Mouse (Mus musculus): Measurements from ENCODE around the gene Gm49325. TPM values are rescaled to one million over a fixed set of nuclear protein-coding genes. Genes with fewer than 3 reads are reported as not detected.
"Not testable (repeated sequence)": the region's sequence is repeated elsewhere in the genome, so short reads cannot be mapped to it uniquely, and the experiment has no call there.

Gm49325 gene
- polyA plus RNA-seq, 1 experiment from 2014 or later: not detected

DNA sequence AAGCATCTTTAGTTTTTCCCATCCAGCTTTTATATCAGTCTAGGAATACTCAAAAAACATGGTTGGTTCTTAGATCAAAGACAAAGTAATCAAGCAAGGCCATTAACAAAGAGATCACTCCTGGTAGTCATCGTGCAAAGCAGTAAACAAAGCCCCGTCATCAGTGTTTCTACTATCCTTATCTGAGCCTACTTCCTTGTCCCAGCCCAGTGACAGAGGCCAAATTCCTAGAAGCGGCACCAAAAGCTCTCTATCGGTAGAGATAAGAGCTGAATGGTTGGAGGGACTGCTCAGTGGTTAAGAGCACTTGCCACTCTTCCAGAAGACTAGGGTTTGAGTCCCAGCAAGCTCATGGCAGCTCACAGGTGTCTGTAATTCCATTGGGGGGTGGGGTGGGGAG is 65.5 kb downstream of the Gm49325 start:
- Histone ChIP-seq H3K4me1 (ENCODE audit: control insufficient read depth, insufficient read depth, low read length) (no peaks in the 10 kb centered on the region), H3K27ac (ENCODE audit: low read depth, low read length) (no peak overlapping the region), H3K36me3 (ENCODE audit: control insufficient read depth, insufficient read depth, low read length) (no peaks in the 10 kb centered on the region), H3K9me3 (ENCODE audit: control insufficient read depth, low read length) (no peaks in the 10 kb centered on the region), H3K4me3 (ENCODE audit: low read depth, low read length) (no peak overlapping the region), H3K27me3 (ENCODE audit: control insufficient read depth, insufficient read depth, low read length) (peaks cover 2% of the 10 kb centered on the region; the same call in 1 of the 2 replicates), H3K9ac (ENCODE audit: low read length) (no peak overlapping the region), H3K4me2 (no peak overlapping the region)
- WGBS: 82% methylated on average over 4 of the region's 4 CpGs
- no peak for ATAC-seq (ENCODE audit: low FRiP score)
- DNase-seq (ENCODE audit: low spot score, missing footprints): peak; percentile 51

DNA sequence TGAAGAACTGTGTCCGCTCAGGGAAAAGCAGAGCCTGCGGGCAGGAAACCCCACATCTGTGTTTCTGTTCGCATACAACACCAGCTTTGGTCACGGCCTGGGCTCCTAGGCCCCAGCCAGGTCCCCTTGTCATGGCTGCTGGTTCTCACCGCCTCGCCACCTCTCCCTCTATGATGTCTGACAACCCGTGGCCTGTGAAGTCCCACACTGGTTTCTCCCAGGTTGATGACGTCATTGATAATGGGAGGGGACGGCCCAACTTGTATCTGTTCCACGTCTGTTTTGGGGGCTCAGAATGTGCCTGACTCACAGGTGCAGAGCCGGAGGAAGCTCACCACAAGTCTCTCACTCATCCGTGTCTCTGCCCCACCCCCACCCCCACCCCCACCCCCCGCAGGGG is 67.8 kb downstream of the Gm49325 start:
- H3K9me3 ChIP-seq (ENCODE audit: control insufficient read depth, low read length): no peaks in the 10 kb centered on the region
- H3K27me3 ChIP-seq (ENCODE audit: control insufficient read depth, insufficient read depth, low read length): peaks cover 21% of the 10 kb centered on the region
- H3K4me2 ChIP-seq: no peak overlapping the region
- H3K4me3 ChIP-seq (ENCODE audit: low read depth, low read length): no peak overlapping the region
- ATAC-seq (ENCODE audit: low FRiP score) (no peak), DNase-seq (ENCODE audit: low spot score, missing footprints) (no peak)
- no peak overlapping the region for H3K27ac ChIP-seq (ENCODE audit: low read depth, low read length)
- H3K36me3 ChIP-seq (ENCODE audit: control insufficient read depth, insufficient read depth, low read length): no peaks in the 10 kb centered on the region
- peaks cover 6% of the 10 kb centered on the region; the same call in 1 of the 2 replicates for H3K4me1 ChIP-seq (ENCODE audit: control insufficient read depth, insufficient read depth, low read length)
- 54% methylated on average over 13 of the region's 13 CpGs for WGBS
- no peak overlapping the region for H3K9ac ChIP-seq (ENCODE audit: low read length)

DNA sequence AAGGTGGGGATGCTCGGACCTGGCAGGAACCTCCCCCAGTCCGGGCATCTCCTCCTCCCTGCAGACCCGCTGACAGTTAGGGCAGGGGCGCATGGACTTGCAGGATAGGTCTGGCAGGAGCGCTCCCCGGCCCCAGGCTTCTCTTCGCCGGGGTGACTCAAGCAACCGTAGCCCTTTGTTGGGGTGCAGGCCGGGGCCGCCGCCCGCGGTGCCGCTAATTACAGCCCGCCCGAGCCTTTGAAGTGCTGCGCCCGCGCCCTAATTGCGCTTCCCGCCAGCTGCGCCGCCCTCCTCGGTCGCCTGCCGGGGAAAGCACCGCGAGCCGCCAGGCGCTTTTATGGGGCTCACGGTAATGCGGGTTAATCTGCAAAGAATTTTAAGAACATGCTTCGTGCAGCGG is 71.6 kb downstream of the Gm49325 start:
- Histone ChIP-seq H3K4me2 (peak overlapping the region; percentile 54), H3K36me3 (ENCODE audit: control insufficient read depth, insufficient read depth, low read length) (no peaks in the 10 kb centered on the region), H3K4me3 (ENCODE audit: low read depth, low read length) (peak overlapping the region; percentile 20), H3K27me3 (ENCODE audit: control insufficient read depth, insufficient read depth, low read length) (peaks cover 21% of the 10 kb centered on the region), H3K9ac (ENCODE audit: low read length) (no peak overlapping the region), H3K4me1 (ENCODE audit: control insufficient read depth, insufficient read depth, low read length) (peaks cover 6% of the 10 kb centered on the region; the same call in 1 of the 2 replicates), H3K27ac (ENCODE audit: low read depth, low read length) (no peak overlapping the region), H3K9me3 (ENCODE audit: control insufficient read depth, low read length) (no peaks in the 10 kb centered on the region)
- 0 out of 2 replicates have a peak, but pooled peaks have one; percentile 35 for ATAC-seq (ENCODE audit: low FRiP score)
- peak; percentile 86 for DNase-seq (ENCODE audit: low spot score, missing footprints)
- WGBS: under 1% methylated on average over 35 of the region's 35 CpGs

DNA sequence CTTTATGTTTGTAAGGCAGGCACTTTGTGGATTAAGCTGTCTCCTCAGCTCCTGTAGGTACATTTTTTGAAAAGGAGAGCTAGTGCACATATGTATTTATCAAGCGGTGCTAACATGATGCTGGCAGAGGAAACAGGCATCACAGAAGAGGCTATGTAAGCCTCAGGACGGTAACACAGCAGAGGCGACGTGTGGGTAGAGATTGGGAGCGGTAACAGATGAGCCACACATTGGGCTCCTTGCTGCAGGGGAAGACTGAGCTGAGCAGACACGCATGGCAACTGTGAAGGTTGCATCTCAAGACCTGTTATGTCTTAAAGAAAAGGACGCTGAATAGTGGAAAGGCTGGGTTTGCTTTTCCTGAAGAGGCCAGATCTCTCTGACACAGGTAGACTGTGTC is 77.0 kb downstream of the Gm49325 start:
- no peaks in the 10 kb centered on the region for H3K36me3 ChIP-seq (ENCODE audit: control insufficient read depth, insufficient read depth, low read length)
- DNase-seq (ENCODE audit: low spot score, missing footprints): no peak

DNA sequence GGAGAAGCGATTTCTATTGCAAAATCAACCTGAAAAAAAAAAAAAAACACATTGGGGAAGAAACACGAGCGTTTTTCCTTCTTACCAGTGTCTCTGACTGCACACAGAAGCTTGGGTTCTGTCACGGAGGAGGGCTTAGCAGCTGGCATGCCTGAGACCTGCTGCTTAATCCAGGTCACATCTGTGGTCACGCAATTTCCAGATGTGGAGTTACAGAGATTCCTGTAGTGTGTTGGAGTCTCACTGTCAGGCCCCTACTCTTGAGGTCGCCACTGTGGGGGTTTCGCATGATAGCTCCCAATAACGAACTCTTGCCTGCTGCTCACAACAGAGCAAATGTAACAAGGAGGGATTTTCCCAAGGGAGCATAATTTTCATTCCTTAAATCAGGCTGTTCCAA is 78.2 kb downstream of the Gm49325 start:
- Histone ChIP-seq H3K4me1 (ENCODE audit: control insufficient read depth, insufficient read depth, low read length) (0 out of 2 replicates have a peak, but pooled peaks cover 2% of the 10 kb centered on the region), H3K9me3 (ENCODE audit: control insufficient read depth, low read length) (no peaks in the 10 kb centered on the region), H3K4me2 (no peak overlapping the region), H3K27me3 (ENCODE audit: control insufficient read depth, insufficient read depth, low read length) (peaks cover 17% of the 10 kb centered on the region), H3K9ac (ENCODE audit: low read length) (no peak overlapping the region), H3K4me3 (ENCODE audit: low read depth, low read length) (no peak overlapping the region), H3K27ac (ENCODE audit: low read depth, low read length) (no peak overlapping the region), H3K36me3 (ENCODE audit: control insufficient read depth, insufficient read depth, low read length) (no peaks in the 10 kb centered on the region)
- no peak for ATAC-seq (ENCODE audit: low FRiP score)
- WGBS: 36% methylated on average over 8 of the region's 8 CpGs
- no peak for DNase-seq (ENCODE audit: low spot score, missing footprints)

More for the DNA sequence above, 77.0 kb downstream of the Gm49325 start:
- WGBS: 74% methylated on average over 7 of the region's 7 CpGs
- Histone ChIP-seq H3K9ac (ENCODE audit: low read length) (no peak overlapping the region), H3K27ac (ENCODE audit: low read depth, low read length) (no peak overlapping the region), H3K4me3 (ENCODE audit: low read depth, low read length) (no peak overlapping the region), H3K4me1 (ENCODE audit: control insufficient read depth, insufficient read depth, low read length) (0 out of 2 replicates have a peak, but pooled peaks cover 3% of the 10 kb centered on the region), H3K27me3 (ENCODE audit: control insufficient read depth, insufficient read depth, low read length) (peaks cover 23% of the 10 kb centered on the region), H3K4me2 (no peak overlapping the region), H3K9me3 (ENCODE audit: control insufficient read depth, low read length) (no peaks in the 10 kb centered on the region)
- no peak for ATAC-seq (ENCODE audit: low FRiP score)

DNA sequence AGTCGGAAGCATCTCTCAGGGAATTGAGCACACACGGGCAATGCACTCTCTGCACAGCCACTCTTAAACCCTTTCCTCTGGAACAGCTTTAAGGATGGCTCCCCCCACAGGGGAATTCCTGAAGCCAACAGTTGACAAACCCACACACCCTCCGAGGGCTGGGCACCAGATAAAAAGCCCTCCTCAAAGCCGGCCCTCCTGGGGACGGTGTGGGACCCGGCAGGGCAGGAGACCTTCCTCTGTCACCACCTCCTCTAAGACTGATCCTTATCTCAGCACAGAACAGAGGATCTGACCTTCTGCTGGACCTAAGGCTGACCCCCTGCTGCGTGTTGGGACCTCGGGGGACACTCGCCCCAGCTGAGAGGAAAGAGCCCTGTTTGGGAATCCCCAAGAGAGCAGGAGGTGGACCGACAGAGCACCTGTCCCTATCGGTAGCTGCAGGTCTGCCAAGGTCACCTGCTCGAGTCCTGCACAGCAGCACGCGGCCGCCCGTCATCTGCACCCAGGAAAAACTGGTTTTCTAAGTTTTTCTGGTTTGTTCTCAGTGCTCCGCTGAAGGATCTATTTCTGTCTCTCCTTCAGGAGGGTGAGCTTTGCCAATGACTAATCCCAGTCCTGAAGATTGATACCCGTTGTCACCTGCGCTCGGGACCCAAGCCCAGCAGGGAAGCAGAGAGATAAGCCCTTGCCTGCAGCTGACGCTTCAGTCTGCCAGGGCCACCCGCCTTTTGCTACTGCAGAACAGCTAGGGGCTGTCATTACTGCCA is 80.1 kb downstream of the Gm49325 start, which contains the start of gene Tspear:
TSS of gene Tspear (plus strand) at position 675 of the 770 bp plus-strand sequence.
- DNase-seq (ENCODE audit: low spot score, missing footprints): no peak
- 6% methylated on average over 22 of the region's 22 CpGs for WGBS
- ATAC-seq (ENCODE audit: low FRiP score): no peak
- Histone ChIP-seq H3K36me3 (ENCODE audit: control insufficient read depth, insufficient read depth, low read length) (no peaks in the 10 kb centered on the region), H3K27me3 (ENCODE audit: control insufficient read depth, insufficient read depth, low read length) (peaks cover 17% of the 10 kb centered on the region), H3K4me3 (ENCODE audit: low read depth, low read length) (no peak within 1 kb of the TSS), H3K9me3 (ENCODE audit: control insufficient read depth, low read length) (no peaks in the 10 kb centered on the region), H3K27ac (ENCODE audit: low read depth, low read length) (no peak within 1 kb of the TSS), H3K9ac (ENCODE audit: low read length) (no peak within 1 kb of the TSS), H3K4me2 (no peak within 1 kb of the TSS), H3K4me1 (ENCODE audit: control insufficient read depth, insufficient read depth, low read length) (0 out of 2 replicates have a peak, but pooled peaks cover 2% of the 10 kb centered on the region)

DNA sequence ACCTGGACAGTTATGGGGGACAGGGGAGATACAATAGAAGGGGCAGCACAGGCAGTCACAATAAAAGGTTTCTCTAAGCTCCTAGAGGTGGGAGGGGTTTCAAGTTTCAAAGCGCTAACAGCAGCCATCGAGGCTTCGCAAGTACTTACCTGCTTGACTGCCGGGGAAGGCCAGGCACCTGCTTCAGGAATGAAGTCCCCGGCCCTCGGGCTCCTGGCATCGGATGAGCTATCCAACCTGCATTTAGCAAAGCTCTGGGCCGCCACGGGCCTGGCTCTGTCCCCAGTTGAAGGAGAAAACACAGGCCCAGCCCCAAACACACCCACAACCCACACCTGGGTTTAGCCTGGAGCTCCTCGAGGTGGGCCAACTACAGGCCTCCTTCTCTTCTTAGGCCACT is 81.0 kb downstream of the Gm49325 start:
- peaks cover 17% of the 10 kb centered on the region for H3K27me3 ChIP-seq (ENCODE audit: control insufficient read depth, insufficient read depth, low read length)
- H3K27ac ChIP-seq (ENCODE audit: low read depth, low read length): no peak overlapping the region
- no peak overlapping the region for H3K4me2 ChIP-seq
- no peak for DNase-seq (ENCODE audit: low spot score, missing footprints)
- WGBS: 35% methylated on average over 10 of the region's 10 CpGs
- H3K36me3 ChIP-seq (ENCODE audit: control insufficient read depth, insufficient read depth, low read length): no peaks in the 10 kb centered on the region
- H3K9me3 ChIP-seq (ENCODE audit: control insufficient read depth, low read length): no peaks in the 10 kb centered on the region
- H3K4me1 ChIP-seq (ENCODE audit: control insufficient read depth, insufficient read depth, low read length): 0 out of 2 replicates have a peak, but pooled peaks cover 2% of the 10 kb centered on the region
- no peak overlapping the region for H3K4me3 ChIP-seq (ENCODE audit: low read depth, low read length)
- ATAC-seq (ENCODE audit: low FRiP score): no peak
- H3K9ac ChIP-seq (ENCODE audit: low read length): no peak overlapping the region

DNA sequence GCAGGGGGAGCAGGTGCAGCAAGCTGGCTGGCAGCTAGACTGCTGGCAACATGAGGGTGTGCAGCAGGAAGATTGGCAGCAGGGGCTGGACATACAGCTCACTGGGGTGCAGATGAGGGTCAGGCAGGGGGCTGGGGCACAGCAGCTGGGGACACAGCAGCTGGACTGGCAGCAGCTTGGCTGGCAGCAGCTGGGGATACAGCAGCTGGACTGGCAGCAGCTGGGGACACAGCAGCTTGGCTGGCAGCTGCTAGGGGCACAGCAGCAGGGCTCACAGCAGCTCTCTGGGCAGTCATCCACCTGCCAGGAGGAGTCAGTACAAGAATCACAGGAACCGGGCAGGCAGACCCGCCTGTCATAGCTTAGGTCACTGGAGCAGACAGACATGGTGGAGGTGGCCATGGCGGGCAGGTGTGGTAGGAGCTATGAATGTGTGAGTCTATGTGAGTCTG is 84.4 kb downstream of the Gm49325 start, which contains the start of gene Gm19402:
TSS of gene Gm19402 (minus strand) at position 402 of the 452 bp plus-strand sequence.
- not testable (repeated sequence) for H3K4me2 ChIP-seq; DNase-seq (ENCODE audit: low spot score, missing footprints); ATAC-seq (ENCODE audit: low FRiP score); H3K36me3 ChIP-seq (ENCODE audit: control insufficient read depth, insufficient read depth, low read length); H3K9me3 ChIP-seq (ENCODE audit: control insufficient read depth, low read length); H3K4me3 ChIP-seq (ENCODE audit: low read depth, low read length); H3K4me1 ChIP-seq (ENCODE audit: control insufficient read depth, insufficient read depth, low read length); H3K27ac ChIP-seq (ENCODE audit: low read depth, low read length); H3K9ac ChIP-seq (ENCODE audit: low read length)
- H3K27me3 ChIP-seq (ENCODE audit: control insufficient read depth, insufficient read depth, low read length): peaks cover 15% of the 10 kb centered on the region
- 75% methylated on average over 3 of the region's 3 CpGs for WGBS
